Mouse (Mus musculus): ENCODE measurements around the gene Szt2.

The Szt2 gene

DNA sequence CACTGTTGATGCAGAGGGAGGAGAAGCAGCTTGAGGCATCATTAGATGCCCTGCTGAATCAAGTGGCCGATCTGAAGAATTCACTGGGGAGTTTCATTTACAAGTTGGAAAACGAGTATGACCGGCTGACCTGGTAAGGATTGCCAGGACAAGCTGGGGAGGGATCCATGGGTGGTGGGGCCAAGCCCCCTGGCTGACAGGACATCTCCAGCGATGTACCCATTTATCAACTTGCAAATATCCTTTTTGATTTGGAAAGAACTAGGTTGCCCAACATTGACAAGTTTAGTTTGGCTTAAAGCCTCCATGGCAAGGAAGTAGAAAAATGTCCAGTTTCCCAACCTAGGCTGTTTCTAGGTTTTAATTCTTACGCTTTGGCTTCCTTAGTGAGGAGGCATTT is 1.8 kb upstream of the Szt2 start:
- no peak for DNase-seq

DNA sequence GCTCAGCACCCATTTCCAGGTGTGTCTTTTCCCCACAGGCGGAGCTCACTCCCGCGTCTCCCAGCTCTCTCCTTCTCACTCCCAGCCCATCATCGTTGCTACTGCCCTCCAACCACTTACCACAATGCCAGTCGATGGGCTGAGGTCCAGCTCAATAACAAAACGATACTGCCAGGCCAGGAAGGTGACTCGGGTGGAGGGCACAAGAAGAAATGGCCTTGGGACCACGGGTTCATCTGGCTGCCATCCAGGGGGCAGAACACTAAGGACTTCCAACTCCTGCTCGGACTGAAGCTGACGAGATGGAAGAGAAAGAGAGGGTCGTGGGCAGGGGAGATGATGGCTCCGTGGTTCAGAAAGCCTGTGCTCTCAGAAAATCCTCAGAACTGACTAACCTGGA is 6.4 kb downstream of the Szt2 start:
- no peak for DNase-seq

DNA sequence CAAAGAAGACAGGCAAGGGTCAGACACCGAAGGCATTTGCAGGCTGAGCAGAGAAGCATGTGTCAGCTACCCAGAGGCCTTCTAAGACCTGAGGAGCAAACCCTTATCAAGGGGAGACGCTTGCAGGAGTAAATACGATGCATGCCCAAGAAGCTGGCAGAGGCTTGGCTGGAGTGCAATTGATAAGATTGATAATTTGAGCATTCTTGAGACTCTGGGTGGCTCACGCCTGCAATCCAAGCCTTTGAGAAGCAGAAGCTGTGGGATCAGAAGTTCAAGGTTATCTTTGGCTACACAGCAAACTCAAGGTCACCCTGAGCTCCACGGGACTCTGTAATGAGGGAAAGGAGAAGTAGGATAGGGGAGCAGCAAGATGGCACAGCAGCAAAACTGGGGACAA is 7.2 kb downstream of the Szt2 start:
- no peak for DNase-seq

DNA sequence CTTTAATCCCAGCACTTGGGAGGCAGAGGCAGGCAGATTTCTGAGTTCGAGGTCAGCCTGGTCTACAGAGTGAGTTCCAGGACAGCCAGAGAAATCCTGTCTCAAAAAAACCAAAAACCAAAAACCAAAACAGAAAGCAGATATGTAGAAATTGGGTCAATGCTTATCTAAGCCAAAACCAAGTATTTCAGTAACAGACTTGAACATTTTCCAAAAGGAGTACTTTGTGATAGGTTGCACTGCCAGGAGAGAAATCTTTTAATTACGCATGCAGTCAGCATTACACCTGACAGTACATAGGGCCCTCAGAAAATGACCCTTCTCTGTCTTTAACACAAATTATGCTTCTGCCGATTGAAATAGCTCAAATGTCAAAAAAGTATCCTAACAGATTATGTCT is 7.7 kb downstream of the Szt2 start:
- no peak for DNase-seq

DNA sequence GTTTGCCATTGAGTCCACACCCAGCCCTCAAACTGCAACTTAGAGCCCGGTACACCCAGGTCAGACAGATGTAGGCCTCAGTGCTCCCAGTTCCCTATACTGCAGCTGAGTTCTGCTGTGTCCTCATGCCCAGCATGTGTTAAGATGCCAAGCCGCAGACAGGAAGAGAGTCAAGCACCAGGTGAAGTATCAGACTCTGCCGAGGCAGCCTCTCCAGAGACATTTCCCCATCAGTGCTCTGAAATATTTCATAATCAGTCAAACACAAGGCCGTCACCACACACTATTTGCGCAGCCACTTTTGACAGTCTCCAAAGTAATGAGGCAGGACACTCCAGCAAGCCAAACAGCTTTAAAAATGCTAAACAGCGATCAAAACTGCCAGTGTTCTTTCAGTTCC is 10.7 kb downstream of the Szt2 start:
- DNase-seq = no peak

GRCm38 (mm10) chr4:118396433-118396832 is 12.6 kb downstream of the Szt2 start:
- no peak for DNase-seq

- DNase-seq = no peak
Measured at GRCm38 (mm10) chr4:118395289-118395688, 13.8 kb downstream of the Szt2 start.

GRCm38 (mm10) chr4:118394505-118394904 is 14.6 kb downstream of the Szt2 start:
- DNase-seq = no peak

DNA sequence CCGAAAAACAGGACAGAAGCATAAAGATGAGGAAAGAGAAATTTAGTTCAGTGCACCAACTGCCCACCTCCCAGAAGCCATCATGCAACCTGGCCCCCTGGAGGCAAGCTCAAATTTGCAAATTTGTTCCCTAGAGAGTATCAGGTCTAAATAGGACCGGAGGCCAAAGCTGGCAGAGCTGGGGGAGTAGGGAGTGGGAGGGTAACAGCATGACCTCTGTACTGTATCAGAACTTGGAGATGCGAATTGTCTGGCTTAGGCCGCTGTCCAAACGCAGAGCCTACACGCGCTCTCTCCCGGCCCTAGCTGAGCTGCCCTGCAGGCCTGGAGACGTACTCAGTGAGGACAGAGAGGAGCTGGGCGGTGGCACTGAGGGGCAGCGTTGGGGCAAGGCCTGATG is 18.9 kb downstream of the Szt2 start:
- DNase-seq = no peak

DNA sequence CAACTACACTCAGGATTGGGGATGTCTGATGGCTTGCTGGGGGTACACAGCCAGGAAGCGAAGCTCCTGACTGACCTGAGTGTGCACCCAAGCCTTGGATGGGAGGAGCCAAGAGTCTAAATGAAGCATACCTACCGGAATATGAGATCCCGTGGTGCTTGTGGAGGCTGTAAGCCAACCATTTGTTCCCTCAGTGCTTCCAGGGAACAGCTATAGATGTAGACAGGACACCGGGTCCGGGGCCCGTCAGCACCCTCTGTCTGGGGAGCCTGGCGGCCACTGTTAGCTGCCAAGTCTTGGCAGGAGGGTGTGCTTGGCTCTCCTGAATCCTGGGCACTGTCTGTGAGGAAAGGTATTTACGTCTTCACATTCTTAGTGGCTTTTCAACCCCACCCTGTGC is 21.8 kb downstream of the Szt2 start:
- DNase-seq = no peak

- no peak for DNase-seq
Measured at GRCm38 (mm10) chr4:118383271-118383670, 25.8 kb downstream of the Szt2 start.

GRCm38 (mm10) chr4:118375999-118376398 is 33.1 kb downstream of the Szt2 start:
- no peak for DNase-seq

- no peak for DNase-seq
Measured at GRCm38 (mm10) chr4:118371822-118372221, 37.3 kb downstream of the Szt2 start.

DNA sequence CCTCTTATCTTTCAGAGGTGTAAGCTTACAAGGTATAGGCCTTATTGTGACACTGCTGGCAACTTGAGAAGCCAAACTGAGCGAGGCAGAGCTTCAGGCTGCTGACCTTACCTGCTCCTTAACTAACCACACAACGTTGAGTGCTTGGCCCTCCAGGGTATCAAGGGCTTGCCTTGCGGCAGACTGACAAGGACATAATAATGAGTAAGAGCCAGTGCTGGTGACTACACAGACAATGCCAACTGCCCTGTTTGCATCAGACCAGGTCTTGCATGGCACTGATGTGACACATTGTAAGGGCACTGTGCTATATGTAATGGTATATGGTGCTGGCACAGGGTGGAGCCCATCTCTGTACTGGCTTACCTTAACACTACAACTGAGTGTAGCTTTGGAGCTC is 40.5 kb downstream of the Szt2 start:
- DNase-seq = no peak

DNA sequence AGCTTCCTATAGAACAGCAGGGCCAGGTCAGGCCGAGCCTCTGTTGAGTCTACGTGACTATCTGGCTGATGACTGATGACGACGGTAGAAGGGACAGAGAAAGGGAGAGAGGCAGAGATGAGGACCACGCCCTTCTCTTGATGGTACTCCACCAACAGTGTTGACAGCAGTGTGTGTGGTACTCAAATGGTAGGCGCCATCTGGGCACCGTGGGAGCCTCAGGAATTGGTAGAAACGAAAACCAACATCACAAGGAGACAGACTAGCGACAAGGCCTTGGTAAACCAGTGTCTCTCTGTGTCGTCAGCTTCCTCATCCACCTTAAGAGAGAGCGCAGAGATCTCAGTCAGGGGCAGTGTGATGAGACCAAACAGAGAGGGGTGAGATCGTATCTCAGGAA is 41.5 kb downstream of the Szt2 start:
- no peak for DNase-seq

DNA sequence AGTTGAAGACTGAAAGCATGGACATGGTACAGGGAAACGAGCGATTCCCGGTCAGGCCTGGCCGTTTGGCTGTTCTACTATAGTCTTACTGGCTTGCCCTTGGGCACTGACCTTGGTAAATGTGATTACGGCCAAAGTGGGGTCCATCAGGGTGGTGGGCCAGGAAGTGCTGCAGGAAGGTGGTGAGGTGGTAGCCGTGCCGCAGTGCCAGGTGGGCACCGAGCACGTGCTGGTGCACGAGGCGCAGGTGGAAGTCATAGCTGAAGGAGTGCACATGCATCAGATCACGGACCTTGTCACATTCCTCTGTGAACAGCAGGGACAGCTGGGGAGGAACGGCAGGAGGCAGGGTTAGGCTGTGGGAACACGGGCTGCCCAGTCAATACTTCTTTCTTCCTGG is 43.1 kb downstream of the Szt2 start:
- DNase-seq = no peak

DNA sequence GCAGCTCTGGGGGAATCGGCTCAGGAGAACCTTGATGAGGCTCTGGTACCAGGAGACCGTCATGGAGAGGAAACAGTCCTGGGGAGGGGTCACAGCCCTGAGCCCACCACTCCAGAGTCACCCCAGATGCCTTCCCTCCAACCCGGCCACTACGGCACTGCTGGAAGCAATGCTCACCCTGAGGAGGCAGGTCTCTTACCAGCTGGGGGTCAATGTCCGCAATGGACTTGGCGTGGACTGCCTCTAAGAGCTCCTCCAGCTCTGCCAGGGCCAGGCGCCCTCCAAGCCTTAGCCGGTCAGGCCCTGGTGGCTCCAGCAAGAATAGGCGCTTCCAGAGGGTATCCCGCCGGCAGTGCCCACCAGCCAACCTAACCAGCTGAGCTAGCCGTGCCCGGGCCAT is 44.4 kb downstream of the Szt2 start:
- no peak for DNase-seq

- peak; percentile 14 for DNase-seq
Measured at GRCm38 (mm10) chr4:118363985-118364384, 45.1 kb downstream of the Szt2 start.

DNA sequence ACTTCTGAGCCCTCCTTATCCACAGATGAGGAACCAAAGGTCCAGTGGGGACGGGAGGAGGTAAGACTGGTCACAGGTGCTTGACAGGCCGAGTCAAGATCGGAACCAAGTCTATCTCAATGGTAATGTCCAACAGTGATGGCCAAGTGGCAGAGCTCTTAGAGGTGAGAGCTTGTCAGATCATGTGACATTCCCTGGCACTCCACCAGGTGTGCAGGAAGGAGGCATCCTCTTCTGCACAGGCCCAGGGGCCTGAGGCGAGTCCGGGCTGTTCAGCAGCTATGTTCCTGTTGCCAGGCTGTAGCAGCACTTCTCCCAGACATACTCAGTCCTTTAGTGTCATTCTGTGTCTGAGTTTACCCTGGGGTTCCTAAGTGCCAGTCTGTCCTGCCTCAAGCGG is 46.2 kb downstream of the Szt2 start:
- DNase-seq = no peak

DNA sequence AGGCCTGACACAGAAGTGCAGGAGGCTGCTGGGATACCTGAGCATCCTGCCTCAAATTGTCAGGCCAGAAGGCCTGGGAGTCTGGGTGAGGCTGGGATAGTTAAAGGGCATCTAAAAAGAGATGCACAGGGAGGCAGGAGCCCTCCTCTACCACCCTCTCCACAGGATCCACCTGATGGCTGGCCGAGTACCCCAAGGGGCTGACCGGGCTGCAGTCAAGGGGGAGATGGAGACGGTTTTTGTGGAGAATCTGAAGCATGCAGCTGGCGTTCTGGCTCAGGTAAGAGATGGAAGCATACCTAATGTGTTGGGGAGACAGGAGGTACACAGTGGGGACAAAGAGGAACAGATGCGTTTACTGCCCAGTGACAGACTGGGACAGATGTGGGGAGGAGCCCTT is 47.6 kb downstream of the Szt2 start:
- DNase-seq = peak; percentile 15

- peak; percentile 83 for DNase-seq
Measured at GRCm38 (mm10) chr4:118359896-118360720, 49.0 kb downstream of the Szt2 start.

- peak; percentile 36 for DNase-seq
Measured at GRCm38 (mm10) chr4:118359211-118359895, 49.7 kb downstream of the Szt2 start.

DNA sequence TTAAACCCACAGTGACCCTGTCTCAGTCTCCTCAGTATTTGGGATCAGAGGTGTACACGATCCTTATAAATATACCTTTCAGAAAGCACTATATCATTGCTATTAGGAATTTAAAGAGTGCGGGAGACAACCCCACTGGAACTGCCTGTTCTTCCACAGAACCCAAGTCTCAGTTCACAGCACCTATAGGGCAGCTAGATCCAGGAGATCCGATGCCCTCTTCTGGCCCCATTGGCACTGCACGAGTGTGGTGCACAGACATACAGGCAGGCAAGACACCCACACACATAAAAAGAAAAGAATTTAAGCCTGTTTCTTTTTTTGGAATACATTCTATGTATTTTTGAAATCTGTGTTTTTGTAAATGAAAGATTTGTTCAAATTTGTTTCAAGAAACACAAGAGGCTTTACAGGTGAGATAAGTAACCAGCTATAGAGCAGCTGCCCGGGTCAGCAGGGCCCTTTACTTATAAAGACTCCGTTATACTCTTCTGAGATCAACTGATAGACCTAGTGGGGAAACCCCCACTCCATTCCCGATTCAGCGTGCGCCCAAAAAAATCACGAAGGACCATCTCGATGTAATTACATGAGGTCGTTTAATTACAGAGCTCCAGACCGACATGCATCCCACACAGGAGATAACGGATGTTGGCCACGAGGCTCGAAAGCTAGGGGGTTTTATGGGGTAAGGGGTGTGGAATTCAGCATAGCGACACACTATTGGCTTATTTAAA is 50.7 kb downstream of the Szt2 start:
- DNase-seq = peak; percentile 18

DNA sequence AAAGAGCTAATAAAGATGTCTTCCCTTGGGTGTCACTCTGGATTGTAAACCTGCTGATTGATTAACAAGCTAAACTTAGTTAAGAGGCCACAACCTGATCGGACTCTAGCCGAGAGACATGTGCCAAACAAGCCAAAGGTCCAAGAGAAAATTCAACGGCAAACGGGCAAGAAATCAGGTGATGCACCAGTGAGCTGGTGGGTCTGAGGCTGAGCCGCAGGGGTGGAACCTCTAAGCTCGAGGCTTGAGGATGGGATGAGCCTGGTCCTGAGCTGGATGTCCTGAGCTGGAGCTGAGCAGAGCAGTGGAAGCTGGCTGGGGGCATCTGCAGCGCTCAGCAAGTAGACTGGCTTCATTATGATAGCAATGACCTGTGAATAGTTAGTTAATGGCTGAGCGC is 51.6 kb downstream of the Szt2 start:
- DNase-seq = no peak

Data from cerebellum, adult 9-10 months (tissue).